Mouse (Mus musculus): ENCODE measurements around the gene Gpx4. TPM values are rescaled to one million over a fixed set of nuclear protein-coding genes. Genes with fewer than 3 reads are reported as not detected.

Gpx4 gene
- total RNA-seq, 2 experiments from 2014 or later: 389 TPM

GRCm38 (mm10) chr10:80063877-80064650 is 17.1 kb downstream of the Gpx4 start:
- DNase-seq: no peak
- intact Hi-C loops (cut with DNase I; ENCODE audit: low total_unique reads): loop anchor here (5.0 kb wide), 1 partner anchor 33 kb away; no protein-coding TSS in a partner anchor

GRCm38 (mm10) chr10:80069251-80069650 is 22.3 kb downstream of the Gpx4 start:
- no peak for DNase-seq
- intact Hi-C loops (cut with DNase I; ENCODE audit: low total_unique reads): no loop called here

- intact Hi-C loops (cut with DNase I; ENCODE audit: low total_unique reads): no loop called here
- no peak for DNase-seq
Observed at GRCm38 (mm10) chr10:80069948-80070450, 23.0 kb downstream of the Gpx4 start.

- intact Hi-C loops (cut with DNase I; ENCODE audit: low total_unique reads): no loop called here
- peak; percentile 86 for DNase-seq
Observed at GRCm38 (mm10) chr10:80070837-80071515, 24.0 kb downstream of the Gpx4 start.

- intact Hi-C loops (cut with DNase I; ENCODE audit: low total_unique reads): no loop called here
- no peak for DNase-seq
Observed at GRCm38 (mm10) chr10:80071516-80071900, 24.5 kb downstream of the Gpx4 start.

GRCm38 (mm10) chr10:80072623-80073489 is 25.9 kb downstream of the Gpx4 start:
- intact Hi-C loops (cut with DNase I; ENCODE audit: low total_unique reads): no loop called here
- DNase-seq: no peak

- intact Hi-C loops (cut with DNase I; ENCODE audit: low total_unique reads): no loop called here
- DNase-seq: peak; percentile 76
Observed at GRCm38 (mm10) chr10:80074813-80075601, 28.0 kb downstream of the Gpx4 start.

- intact Hi-C loops (cut with DNase I; ENCODE audit: low total_unique reads): no loop called here
- DNase-seq: no peak
Observed at GRCm38 (mm10) chr10:80075924-80076323, 29.0 kb downstream of the Gpx4 start.

- DNase-seq: no peak
- intact Hi-C loops (cut with DNase I; ENCODE audit: low total_unique reads): no loop called here
Observed at GRCm38 (mm10) chr10:80076386-80076785, 29.4 kb downstream of the Gpx4 start.

- DNase-seq: no peak
Observed at GRCm38 (mm10) chr10:80077312-80077711, 30.3 kb downstream of the Gpx4 start.

GRCm38 (mm10) chr10:80078366-80078765 is 31.4 kb downstream of the Gpx4 start:
- no peak for DNase-seq
- intact Hi-C loops (cut with DNase I; ENCODE audit: low total_unique reads): no loop called here

More at GRCm38 (mm10) chr10:80077312-80077711, 30.3 kb downstream of the Gpx4 start:
- intact Hi-C loops (cut with DNase I; ENCODE audit: low total_unique reads): no loop called here

- DNase-seq: no peak
- intact Hi-C loops (cut with DNase I; ENCODE audit: low total_unique reads): no loop called here
Observed at GRCm38 (mm10) chr10:80080396-80081070, 33.6 kb downstream of the Gpx4 start.

GRCm38 (mm10) chr10:80081075-80081474 is 34.1 kb downstream of the Gpx4 start:
- DNase-seq: no peak
- intact Hi-C loops (cut with DNase I; ENCODE audit: low total_unique reads): no loop called here

GRCm38 (mm10) chr10:80084817-80085487 is 38.0 kb downstream of the Gpx4 start:
- no peak for DNase-seq
- intact Hi-C loops (cut with DNase I; ENCODE audit: low total_unique reads): no loop called here

- intact Hi-C loops (cut with DNase I; ENCODE audit: low total_unique reads): no loop called here
Observed at GRCm38 (mm10) chr10:80086847-80087246, 39.9 kb downstream of the Gpx4 start.

GRCm38 (mm10) chr10:80087483-80087882 is 40.5 kb downstream of the Gpx4 start:
- DNase-seq: no peak
- intact Hi-C loops (cut with DNase I; ENCODE audit: low total_unique reads): no loop called here

More at GRCm38 (mm10) chr10:80086847-80087246, 39.9 kb downstream of the Gpx4 start:
- peak; percentile 50 for DNase-seq

- intact Hi-C loops (cut with DNase I; ENCODE audit: low total_unique reads): no loop called here
- no peak for DNase-seq
Observed at GRCm38 (mm10) chr10:80089146-80089545, 42.2 kb downstream of the Gpx4 start.

- intact Hi-C loops (cut with DNase I; ENCODE audit: low total_unique reads): no loop called here
- peak; percentile 56 for DNase-seq
Observed at GRCm38 (mm10) chr10:80091527-80091926, 44.6 kb downstream of the Gpx4 start.

Measured in gastrocnemius, postnatal 14 days (tissue).